Mouse (Mus musculus) MEL (cell line): Measurements from ENCODE around the gene Ifitm10. TPM values are rescaled to one million over a fixed set of nuclear protein-coding genes. Genes with fewer than 3 reads are reported as not detected.
"Not testable (repeated sequence)": the region's sequence is repeated elsewhere in the genome, so short reads cannot be mapped to it uniquely, and the experiment has no call there.

Source experiments
- DNase-seq: peaks from one replicate; pipeline ENCODE4 v3.0.0; 2011; ENCODE audit warnings: low read depth, low spot score
- H3K27ac ChIP-seq: 2 replicates; pipeline ENCODE4 v1.5.1; 2012; ENCODE audit warnings: low read depth, mild to moderate bottlenecking, control low read depth, low read length, moderate library complexity; ENCODE audit not compliant: control insufficient read depth
- H3K27me3 ChIP-seq, 2 experiments: fragments of 150-350 bp in 1 of 2; sonication (generic) in 1 of 2; 2 replicates each; pipeline ENCODE4 v1.6.1; 2012; ENCODE audit warnings: low read length in 2 of 2, mild to moderate bottlenecking in 2 of 2, improper control_type of control experiment in 1 of 2, moderate library complexity in 1 of 2; ENCODE audit not compliant: insufficient read depth in 2 of 2, control insufficient read depth in 1 of 2
- H3K36me3 ChIP-seq, 2 experiments: 2 replicates each; pipeline ENCODE4 v1.6.1; 2012 to 2014; ENCODE audit warnings: low read length in 2 of 2, improper control_type of control experiment in 1 of 2, inconsistent platforms in 1 of 2, mild to moderate bottlenecking in 1 of 2; ENCODE audit not compliant: insufficient read depth in 2 of 2, control insufficient read depth in 1 of 2
- H3K4me1 ChIP-seq, 2 experiments: fragments of 150-350 bp in 1 of 2; sonication (generic) in 1 of 2; 2 replicates each; pipeline ENCODE4 v1.6.1; 2012; ENCODE audit warnings: low read length in 2 of 2, improper control_type of control experiment in 1 of 2, mild to moderate bottlenecking in 1 of 2; ENCODE audit not compliant: insufficient read depth in 2 of 2, control insufficient read depth in 1 of 2
- H3K4me3 ChIP-seq, 2 experiments: fragments of 150-350 bp in 1 of 2; sonication (generic) in 1 of 2; 2 replicates each; pipeline ENCODE4 v1.5.1; 2012; ENCODE audit warnings: low read depth in 2 of 2, low read length in 2 of 2, mild to moderate bottlenecking in 2 of 2, moderate library complexity in 2 of 2, control low read depth in 1 of 2, improper control_type of control experiment in 1 of 2; ENCODE audit not compliant: control insufficient read depth in 1 of 2, insufficient read depth in 1 of 2
- H3K79me2 ChIP-seq: 2 replicates; pipeline ENCODE4 v1.6.1; 2012; ENCODE audit warnings: mild to moderate bottlenecking, low read length, moderate library complexity; ENCODE audit not compliant: control insufficient read depth, poor library complexity, insufficient read depth
- H3K9ac ChIP-seq: 2 replicates; pipeline ENCODE4 v1.6.1; 2012; ENCODE audit warnings: low read depth, mild to moderate bottlenecking, control low read depth, low read length, moderate library complexity; ENCODE audit not compliant: control insufficient read depth, poor library complexity, severe bottlenecking
- H3K9me3 ChIP-seq: fragments of 150-350 bp; sonication (generic); replicated peaks from 2 replicates; pipeline ENCODE4 v1.6.1; 2012; ENCODE audit warnings: mild to moderate bottlenecking, low read length, improper control_type of control experiment, moderate library complexity; ENCODE audit not compliant: insufficient read depth
- CHD1 ChIP-seq: IDR thresholded peaks from 2 replicates; pipeline ENCODE4 v1.6.1; 2012; ENCODE audit warnings: low read depth, mild to moderate bottlenecking, inconsistent platforms, low read length, improper control_type of control experiment
- CTCF ChIP-seq, 3 experiments: IDR thresholded peaks in 2 of 3; conservative IDR thresholded peaks in 1 of 3; 2 replicates each; pipeline ENCODE4 v1.5.1; 2011 to 2012; ENCODE audit warnings: low read length in 3 of 3, low read depth in 2 of 3, mild to moderate bottlenecking in 2 of 3, improper control_type of control experiment in 1 of 3, inconsistent platforms in 1 of 3, mixed read lengths in 1 of 3, moderate library complexity in 1 of 3; ENCODE audit not compliant: control insufficient read depth in 1 of 3, insufficient read depth in 1 of 3, poor library complexity in 1 of 3, severe bottlenecking in 1 of 3
- ETS1 ChIP-seq: IDR thresholded peaks from 2 replicates; pipeline ENCODE4 v1.6.1; 2012; ENCODE audit warnings: low read depth, mild to moderate bottlenecking, inconsistent platforms, low read length, improper control_type of control experiment, moderate library complexity
- GATA1 ChIP-seq: IDR thresholded peaks from 2 replicates; pipeline ENCODE4 v1.6.1; 2011; ENCODE audit warnings: low read depth, low read length, improper control_type of control experiment
- HCFC1 ChIP-seq: IDR thresholded peaks from 2 replicates; pipeline ENCODE4 v1.6.1; 2012; ENCODE audit warnings: low read depth, mild to moderate bottlenecking, inconsistent platforms, low read length, improper control_type of control experiment, moderate library complexity
- KAT2A ChIP-seq: conservative IDR thresholded peaks from 2 replicates; pipeline ENCODE4 v1.6.1; 2012; ENCODE audit warnings: low read depth, low read length, improper control_type of control experiment, inconsistent platforms
- MAFK ChIP-seq: IDR thresholded peaks from 2 replicates; pipeline ENCODE4 v1.6.1; 2011; ENCODE audit warnings: low read depth, mild to moderate bottlenecking, low read length, improper control_type of control experiment, borderline replicate concordance
- MAX ChIP-seq: IDR thresholded peaks from 2 replicates; pipeline ENCODE4 v1.6.1; 2011; ENCODE audit warnings: low read length, improper control_type of control experiment
- MAZ ChIP-seq: IDR thresholded peaks from 2 replicates; pipeline ENCODE4 v1.6.1; 2012; ENCODE audit warnings: low read depth, mild to moderate bottlenecking, inconsistent platforms, low read length, improper control_type of control experiment
- MEF2A ChIP-seq: IDR thresholded peaks from 2 replicates; pipeline ENCODE4 v1.6.1; 2014; ENCODE audit warnings: low read depth, mild to moderate bottlenecking, inconsistent platforms, low read length, improper control_type of control experiment; ENCODE audit not compliant: poor library complexity, insufficient replicate concordance, severe bottlenecking; ENCODE audit errors: extremely low read depth
- NRF1 ChIP-seq: IDR thresholded peaks from 2 replicates; pipeline ENCODE4 v1.6.1; 2014; ENCODE audit warnings: low read depth, mild to moderate bottlenecking, inconsistent platforms, low read length, improper control_type of control experiment, moderate library complexity; ENCODE audit not compliant: poor library complexity, insufficient read depth, severe bottlenecking
- SIN3A ChIP-seq: IDR thresholded peaks from 2 replicates; pipeline ENCODE4 v1.6.1; 2012; ENCODE audit warnings: low read length, improper control_type of control experiment, inconsistent platforms
- SMC3 ChIP-seq: IDR thresholded peaks from 2 replicates; pipeline ENCODE4 v1.6.1; 2011; ENCODE audit warnings: low read depth, low read length, improper control_type of control experiment
- TAL1 ChIP-seq: IDR thresholded peaks from 2 replicates; pipeline ENCODE4 v1.6.1; 2012; ENCODE audit warnings: mild to moderate bottlenecking, inconsistent platforms, low read length, moderate library complexity, mixed read lengths
- TCF12 ChIP-seq: IDR thresholded peaks from 2 replicates; pipeline ENCODE4 v1.6.1; 2014; ENCODE audit warnings: low read depth, mild to moderate bottlenecking, inconsistent platforms, low read length, improper control_type of control experiment, moderate library complexity
- UBTF ChIP-seq: IDR thresholded peaks from 2 replicates; pipeline ENCODE4 v1.6.1; 2012; ENCODE audit warnings: low read depth, mild to moderate bottlenecking, inconsistent platforms, low read length, improper control_type of control experiment, moderate library complexity, borderline replicate concordance; ENCODE audit not compliant: insufficient read depth
- USF2 ChIP-seq, 2 experiments: IDR thresholded peaks; 2 replicates each; pipeline ENCODE4 v1.6.1; 2011 to 2012; ENCODE audit warnings: improper control_type of control experiment in 2 of 2, low read length in 2 of 2, borderline replicate concordance in 1 of 2, inconsistent platforms in 1 of 2, low read depth in 1 of 2, mild to moderate bottlenecking in 1 of 2; ENCODE audit not compliant: insufficient read depth in 1 of 2
- ZC3H11A ChIP-seq: IDR thresholded peaks from 2 replicates; pipeline ENCODE4 v1.6.1; 2012; ENCODE audit warnings: low read depth, mild to moderate bottlenecking, inconsistent platforms, low read length, improper control_type of control experiment
- polyA plus RNA-seq, 2 experiments: library from polyadenylated mRNA; stranded (reverse) in 1 of 2; unstranded in 1 of 2; fragments of >175 nt in 1 of 2; fragments of >200 nt in 1 of 2; gene quantifications; 2 replicates each; pipeline versions ENCODE4 v1.2.1 to v1.2.4; 2012; ENCODE audit warnings: low replicate concordance in 2 of 2, low read depth in 1 of 2; ENCODE audit not compliant: insufficient read length in 2 of 2, insufficient read depth in 1 of 2, missing spikeins in 1 of 2
- total RNA-seq: library from RNA; depleted of rRNA; stranded (reverse); fragments of 300-350 nt; gene quantifications from 2 replicates; pipeline ENCODE4 v1.2.3, GENCODE M21; 2012

The Ifitm10 gene
- total and polyA plus RNA-seq, 3 experiments, result 0.21 TPM; not detected in 2

DNA sequence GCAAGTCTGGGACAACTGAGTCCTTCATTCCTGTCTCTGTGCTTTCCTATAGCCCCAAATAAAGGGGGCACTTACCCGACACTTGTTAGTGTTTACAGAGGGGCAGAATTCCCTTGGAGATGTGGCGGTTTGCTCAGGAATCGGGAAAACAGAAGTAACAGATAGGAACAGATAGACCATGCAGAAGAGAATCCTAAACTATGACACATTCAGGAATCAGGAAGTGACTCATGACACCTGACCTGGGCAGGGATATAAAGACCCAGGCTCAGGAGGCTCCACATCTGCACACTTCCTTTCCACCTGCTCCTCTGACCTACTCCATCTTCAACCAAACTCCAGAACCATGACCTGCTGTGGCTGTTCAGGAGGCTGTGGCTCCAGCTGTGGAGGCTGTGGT, 70.3 kb downstream of the Ifitm10 start, which contains the start of gene Krtap5-4:
Gene Krtap5-4 (plus strand): TSS at position 301 of the 400 bp plus-strand sequence.
- TF ChIP-seq HCFC1 (no peak), TCF12 (no peak), NRF1 (no peak), MAX (no peak), SMC3 (no peak), USF2 (IDR thresholded peaks at IDR 0.05; ENCODE audit: borderline replicate concordance in 1 of 2, insufficient read depth in 1 of 2, low read depth in 1 of 2, low read length in 2 of 2) (no peak), GATA1 (no peak), TAL1 (no peak), CTCF (IDR thresholded peaks at IDR 0.05 in 2 of 3, conservative IDR thresholded peaks at IDR 0.05 in 1 of 3; ENCODE audit: control insufficient read depth in 1 of 3, insufficient read depth in 1 of 3, low read depth in 2 of 3, low read length in 3 of 3, poor library complexity in 1 of 3, severe bottlenecking in 1 of 3) (no peak), KAT2A (no peak), CHD1 (no peak), SIN3A (no peak), ETS1 (no peak), MAZ (no peak), UBTF (no peak), MEF2A (no peak), MAFK (no peak), ZC3H11A (no peak)
- no peaks in the 10 kb centered on the region for H3K4me1 ChIP-seq
- H3K36me3 ChIP-seq, result no peaks in the 10 kb centered on the region
- no peaks in the 10 kb centered on the region for H3K79me2 ChIP-seq
- H3K4me3 ChIP-seq, result no peak within 1 kb of the TSS
- H3K9ac ChIP-seq, result no peak within 1 kb of the TSS
- H3K27me3 ChIP-seq, result peaks cover 7 to 14% of the 10 kb centered on the region in 2 experiments
- H3K27ac ChIP-seq, result no peak within 1 kb of the TSS
- H3K9me3 ChIP-seq, result no peaks in the 10 kb centered on the region
- DNase-seq, result no peak

DNA sequence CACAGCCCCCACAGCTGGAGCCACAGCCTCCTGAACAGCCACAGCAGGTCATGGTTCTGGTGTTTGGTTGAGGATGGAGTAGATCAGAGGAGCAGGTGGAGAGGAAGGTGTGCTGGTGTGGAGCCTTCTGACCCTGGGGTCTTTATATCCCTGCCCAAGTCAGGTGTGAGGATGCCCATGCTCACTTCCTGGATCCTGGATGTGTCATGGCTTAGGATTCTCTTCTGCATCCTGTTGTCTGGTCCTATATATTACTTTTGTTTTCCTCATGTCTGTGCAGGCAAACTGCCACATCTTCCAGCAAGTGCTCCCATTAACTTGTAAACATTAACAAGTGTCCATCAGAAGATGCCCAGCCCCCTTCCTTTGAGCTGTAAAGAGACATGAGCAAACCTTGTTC, 76.5 kb downstream of the Ifitm10 start, which contains the start of gene Krtap5-1:
Gene Krtap5-1 (minus strand): TSS at position 101 of the 400 bp plus-strand sequence.
- H3K79me2 ChIP-seq, H3K9ac ChIP-seq, H3K27ac ChIP-seq, H3K36me3 ChIP-seq, H3K4me3 ChIP-seq, H3K4me1 ChIP-seq, DNase-seq, H3K9me3 ChIP-seq: not testable (repeated sequence)
- peaks cover 2 to 14% of the 10 kb centered on the region in 2 experiments for H3K27me3 ChIP-seq

DNA sequence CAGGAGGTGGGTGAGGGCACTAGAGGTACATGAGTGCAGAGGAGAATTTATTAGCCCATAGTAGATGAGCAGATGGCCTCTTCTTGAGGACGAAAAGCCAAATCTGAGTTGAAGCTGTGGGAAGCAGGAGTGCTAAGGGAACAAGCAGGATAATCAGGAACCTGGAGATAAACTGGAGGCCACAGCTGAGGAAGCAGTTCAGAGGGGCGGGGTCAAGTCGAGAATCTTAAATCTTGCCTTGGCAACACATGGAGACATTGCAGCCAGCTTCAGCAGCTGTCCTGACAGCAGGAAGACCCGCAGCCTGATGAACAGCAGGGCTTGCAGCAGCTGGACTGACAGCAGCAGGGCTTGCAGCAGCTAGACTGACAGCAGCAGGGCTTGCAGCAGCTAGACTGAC, 77.4 kb downstream of the Ifitm10 start:
- DNase-seq, H3K9me3 ChIP-seq, H3K79me2 ChIP-seq, H3K4me3 ChIP-seq, H3K9ac ChIP-seq, H3K27ac ChIP-seq, H3K4me1 ChIP-seq, H3K27me3 ChIP-seq, H3K36me3 ChIP-seq: not testable (repeated sequence)
